Mouse (Mus musculus): Measurements from ENCODE around the gene Olfr837. TPM values are rescaled to one million over a fixed set of nuclear protein-coding genes. Genes with fewer than 3 reads are reported as not detected.
"Not testable (repeated sequence)": the region's sequence is repeated elsewhere in the genome, so short reads cannot be mapped to it uniquely, and the experiment has no call there.

Olfr837 gene
- not detected in 2 replicates for polyA plus RNA-seq (2015; fragmentation: Nextera tagmentation; extraction: Ambion mirVana)

DNA sequence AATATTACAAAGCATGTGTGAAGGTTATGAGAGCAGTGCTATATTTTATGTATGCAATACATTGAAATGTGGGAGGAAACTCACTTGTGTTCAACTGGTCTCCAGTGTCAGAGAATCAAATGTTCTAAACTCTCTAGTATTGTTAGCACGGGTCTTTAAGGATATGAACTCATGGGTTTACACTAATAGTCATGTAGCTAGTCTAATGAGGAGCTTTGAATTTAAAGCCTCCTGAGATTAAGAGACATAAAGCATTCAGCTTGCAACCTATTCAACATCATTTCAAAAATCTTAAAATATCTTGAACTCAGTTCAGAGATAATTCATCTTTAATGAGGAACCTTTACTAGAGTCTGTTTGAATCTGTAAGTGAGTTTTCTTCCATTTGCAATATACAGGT, at the start of gene Olfr837:
Gene Olfr837, plus strand, starts transcription at position 301 of the 400 bp plus-strand sequence.
- Histone ChIP-seq H3K9me3 (no peaks in the 10 kb centered on the region; the same call in 1 of the 2 replicates), H3K27me3 (no peaks in the 10 kb centered on the region), H3K4me2 (replicated peaks) (no peak within 1 kb of the TSS), H3K4me3 (replicated peaks) (no peak within 1 kb of the TSS), H3K27ac (no peak within 1 kb of the TSS), H3K36me3 (no peaks in the 10 kb centered on the region), H3K9ac (replicated peaks) (no peak within 1 kb of the TSS), H3K4me1 (replicated peaks) (no peaks in the 10 kb centered on the region)
- ATAC-seq = no peak
- WGBS = 78% methylated on average over 1 of the region's 1 CpGs

- 68% methylated on average over 6 of the region's 6 CpGs for WGBS
- not testable (repeated sequence) for H3K27me3 ChIP-seq; H3K9ac ChIP-seq (replicated peaks)
Observed at GRCm38 (mm10) chr9:19092889-19093753, 43.0 kb upstream of the Olfr837 start.

GRCm38 (mm10) chr9:19097286-19097685, 38.8 kb upstream of the Olfr837 start:
- ATAC-seq = no peak
- Histone ChIP-seq H3K9me3 (peaks cover 13% of the 10 kb centered on the region), H3K27me3 (no peaks in the 10 kb centered on the region), H3K27ac (no peak overlapping the region), H3K4me2 (replicated peaks) (no peak overlapping the region), H3K36me3 (no peaks in the 10 kb centered on the region), H3K4me3 (replicated peaks) (no peak overlapping the region), H3K4me1 (replicated peaks) (no peaks in the 10 kb centered on the region), H3K9ac (replicated peaks) (no peak overlapping the region)
- 82% methylated on average over 4 of the region's 4 CpGs for WGBS

More at GRCm38 (mm10) chr9:19092889-19093753, 43.0 kb upstream of the Olfr837 start:
- peaks cover 18% of the 10 kb centered on the region for H3K9me3 ChIP-seq
- not testable (repeated sequence) for H3K27ac ChIP-seq; ATAC-seq; H3K36me3 ChIP-seq; H3K4me3 ChIP-seq (replicated peaks); H3K4me1 ChIP-seq (replicated peaks); H3K4me2 ChIP-seq (replicated peaks)

DNA sequence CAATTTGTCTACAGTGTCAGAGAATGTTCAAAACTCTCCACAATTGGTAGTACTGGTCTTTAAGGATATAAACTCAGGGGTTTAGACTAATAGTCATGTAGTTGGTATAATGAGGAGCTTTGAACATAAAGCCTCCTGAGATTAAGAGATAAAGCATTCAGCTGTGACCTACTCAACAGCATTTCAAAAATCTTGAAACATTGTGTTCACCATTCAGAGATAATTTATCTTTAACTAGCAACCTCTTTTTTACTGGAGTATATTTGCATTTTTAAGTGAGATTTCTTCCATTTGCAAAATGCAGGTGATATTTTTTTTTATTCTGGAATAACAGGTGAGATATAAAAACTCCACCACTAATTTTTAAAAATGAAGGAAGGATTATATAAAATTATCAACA, 16.0 kb upstream of the Olfr837 start, which contains the start of gene Olfr836:
Gene Olfr836, plus strand, starts transcription at position 301 of the 400 bp plus-strand sequence.
- no peaks in the 10 kb centered on the region for H3K4me1 ChIP-seq (replicated peaks)
- peaks cover 6% of the 10 kb centered on the region; the same call in 1 of the 2 replicates for H3K9me3 ChIP-seq
- ATAC-seq = no peak

GRCm38 (mm10) chr9:19177212-19177611, 41.1 kb downstream of the Olfr837 start, which contains the start of gene Olfr839-ps1:
Olfr839-ps1 (minus strand) TSS chr9:19177312.
- H3K36me3 ChIP-seq = no peaks in the 10 kb centered on the region
- no peak within 1 kb of the TSS for H3K9ac ChIP-seq (replicated peaks)
- no peak within 1 kb of the TSS for H3K27ac ChIP-seq
- no peak within 1 kb of the TSS for H3K4me3 ChIP-seq (replicated peaks)
- no peaks in the 10 kb centered on the region for H3K27me3 ChIP-seq
- ATAC-seq = no peak
- H3K4me1 ChIP-seq (replicated peaks) = no peaks in the 10 kb centered on the region
- no peak within 1 kb of the TSS for H3K4me2 ChIP-seq (replicated peaks)
- peaks cover 23% of the 10 kb centered on the region; the same call in 1 of the 2 replicates for H3K9me3 ChIP-seq
- 74% methylated on average over 1 of the region's 1 CpGs for WGBS

More for the DNA sequence above, 16.0 kb upstream of the Olfr837 start, which contains the start of gene Olfr836:
- H3K4me2 ChIP-seq (replicated peaks) = no peak within 1 kb of the TSS
- no peak within 1 kb of the TSS for H3K27ac ChIP-seq
- no peak within 1 kb of the TSS for H3K4me3 ChIP-seq (replicated peaks)
- H3K9ac ChIP-seq (replicated peaks) = no peak within 1 kb of the TSS
- H3K27me3 ChIP-seq = no peaks in the 10 kb centered on the region
- no peaks in the 10 kb centered on the region for H3K36me3 ChIP-seq

Other genes starting within 250 kb of the Olfr837 start
- gene Olfr832, start 199.2 kb upstream of the Olfr837 start, polyA plus RNA-seq (2015; fragmentation: Nextera tagmentation; extraction: Ambion mirVana) = not detected in 2 replicates
- gene Olfr834, start 148.3 kb upstream of the Olfr837 start, polyA plus RNA-seq (2015; fragmentation: Nextera tagmentation; extraction: Ambion mirVana) = not detected in 2 replicates
- gene Olfr835, start 103.6 kb upstream of the Olfr837 start, polyA plus RNA-seq (2015; fragmentation: Nextera tagmentation; extraction: Ambion mirVana) = not detected in 2 replicates
- not detected in 2 replicates for gene Olfr836, start 15.9 kb upstream of the Olfr837 start, polyA plus RNA-seq (2015; fragmentation: Nextera tagmentation; extraction: Ambion mirVana)
- gene Olfr839-ps1, start 41.0 kb downstream of the Olfr837 start, polyA plus RNA-seq (2015; fragmentation: Nextera tagmentation; extraction: Ambion mirVana) = 0.03 TPM in 1 of 2 replicates, not detected in the other
- not detected in 2 replicates for gene Olfr843, start 115.7 kb downstream of the Olfr837 start, polyA plus RNA-seq (2015; fragmentation: Nextera tagmentation; extraction: Ambion mirVana)
- gene Olfr844, start 180.0 kb downstream of the Olfr837 start, polyA plus RNA-seq (2015; fragmentation: Nextera tagmentation; extraction: Ambion mirVana) = not detected in 2 replicates
- gene Olfr845, start 200.1 kb downstream of the Olfr837 start, polyA plus RNA-seq (2015; fragmentation: Nextera tagmentation; extraction: Ambion mirVana) = not detected in 2 replicates
- not detected in 2 replicates for gene Olfr846, start 227.7 kb downstream of the Olfr837 start, polyA plus RNA-seq (2015; fragmentation: Nextera tagmentation; extraction: Ambion mirVana)
- gene Olfr847, start 242.4 kb downstream of the Olfr837 start, polyA plus RNA-seq (2015; fragmentation: Nextera tagmentation; extraction: Ambion mirVana) = not detected in 2 replicates